24 mouse cellular contexts compared by ENCODE assay signal in genomic region chr10:124119585-124119984, GRCm38 (mm10).
DNase-seq lines count a peak whose midpoint lies in the region; ATAC-seq and TF ChIP-seq lines count a peak whose summit lies in the region.
"Had no signal": no experiment of that assay in that cellular context is flagged by ENCODE, and none has a peak within 500 bp of the region (broad histone marks: within the 10 kb centered on the region; RNA-seq: fewer than 3 reads in every experiment).

No protein-coding gene starts in this region.

- H3K9me3 ChIP-seq in lung, embryonic 14.5 days (ENCODE audit: low read depth, low read length): no peaks in the 10 kb centered on the region
- no peaks in the 10 kb centered on the region for H3K9me3 ChIP-seq in lung, embryonic 16.5 days (ENCODE audit: control insufficient read depth, low read length)
- H3K9me3 ChIP-seq: embryonic facial prominence, embryonic 10.5 days; embryonic facial prominence, embryonic 12.5 days; forebrain, embryonic 13.5 days; forebrain, embryonic 15.5 days had no signal

- TF ChIP-seq POLR2A in lung, adult 2 months (IDR thresholded peaks at IDR 0.05; ENCODE audit: borderline replicate concordance, extremely low read depth, low read depth, low read length): no peak

- H3K4me3 ChIP-seq in lung, embryonic 14.5 days (ENCODE audit: low read depth, low read length): no peak overlapping the region
- H3K4me3 ChIP-seq in lung, embryonic 16.5 days (ENCODE audit: low read length): no peak overlapping the region
- no peak overlapping the region for H3K4me3 ChIP-seq in lung, adult 2 months (replicated peaks; ENCODE audit: extremely low read depth, low read depth, low read length)
- H3K4me3 ChIP-seq: embryonic facial prominence, embryonic 10.5 days; embryonic facial prominence, embryonic 12.5 days; forebrain, embryonic 13.5 days; forebrain, embryonic 15.5 days had no signal

- H3K4me2 ChIP-seq in lung, embryonic 14.5 days: no peak overlapping the region
- no peak overlapping the region for H3K4me2 ChIP-seq in lung, embryonic 16.5 days (ENCODE audit: low read depth, low read length)
- H3K4me2 ChIP-seq: embryonic facial prominence, embryonic 12.5 days; forebrain, embryonic 13.5 days; forebrain, embryonic 15.5 days had no signal

- H3K4me1 ChIP-seq in lung, embryonic 14.5 days (ENCODE audit: insufficient read depth): no peaks in the 10 kb centered on the region
- no peaks in the 10 kb centered on the region for H3K4me1 ChIP-seq in lung, embryonic 16.5 days (replicated peaks; ENCODE audit: control insufficient read depth, insufficient read depth, low read length)
- no peaks in the 10 kb centered on the region for H3K4me1 ChIP-seq in lung, adult 2 months (ENCODE audit: control insufficient read depth, insufficient read depth, low read length)
- H3K4me1 ChIP-seq: embryonic facial prominence, embryonic 10.5 days; embryonic facial prominence, embryonic 12.5 days; forebrain, embryonic 13.5 days; forebrain, embryonic 15.5 days had no signal

- H3K36me3 ChIP-seq in lung, embryonic 14.5 days (ENCODE audit: insufficient read depth): no peaks in the 10 kb centered on the region
- H3K36me3 ChIP-seq in lung, embryonic 16.5 days (ENCODE audit: control insufficient read depth, insufficient read depth, low read length): no peaks in the 10 kb centered on the region
- H3K36me3 ChIP-seq: embryonic facial prominence, embryonic 10.5 days; embryonic facial prominence, embryonic 12.5 days; forebrain, embryonic 15.5 days; G1E had no signal

- ATAC-seq in lung, embryonic 14.5 days (ENCODE audit: insufficient read depth): peak; percentile 79; the same call in 1 of the 2 replicates
- peak; percentile 94 for ATAC-seq in lung, embryonic 16.5 days (ENCODE audit: low read depth)
- ATAC-seq: activated CD4-positive, CD25-positive, alpha-beta regulatory T cell, adult 4 months; CD4-positive, CD25-positive, alpha-beta regulatory T cell, adult 4 months; forebrain, embryonic 13.5 days; forebrain, embryonic 15.5 days; Patski had no signal

- peak; percentile 32 for DNase-seq in lung, embryonic 14.5 days
- DNase-seq in lung, postnatal 4 days: no peak
- no peak for DNase-seq in lung, adult 18-20 months
- DNase-seq in lung, postnatal 25 days (ENCODE audit: low spot score): peak; percentile 14
- DNase-seq in lung, adult 2 months: no peak
- DNase-seq: adrenal gland, adult 8-10 months; adrenal gland, postnatal 14 days; adrenal gland, postnatal 36 days; B cell, adult 2 months; cerebellum, adult 11-12 months; cerebellum, adult 2 months; cerebellum, adult 9-10 months; cerebellum, postnatal 10 days; cerebellum, postnatal 25 days had no signal

- no peak for TF ChIP-seq CTCF in lung, embryonic 14.5 days (IDR thresholded peaks at IDR 0.05; ENCODE audit: low read depth)
- TF ChIP-seq CTCF in lung, adult 2 months (IDR thresholded peaks at IDR 0.05; ENCODE audit: insufficient read depth, low read length): no peak

- H3K9ac ChIP-seq in lung, embryonic 14.5 days: no peak overlapping the region
- no peak overlapping the region for H3K9ac ChIP-seq in lung, embryonic 16.5 days (ENCODE audit: low read length)
- H3K9ac ChIP-seq: embryonic facial prominence, embryonic 12.5 days; forebrain, embryonic 13.5 days; forebrain, embryonic 15.5 days had no signal

- no peak overlapping the region for H3K27ac ChIP-seq in lung, embryonic 14.5 days (ENCODE audit: low read depth)
- H3K27ac ChIP-seq in lung, embryonic 16.5 days (ENCODE audit: low read length): no peak overlapping the region; the same call in 1 of the 2 replicates
- H3K27ac ChIP-seq: embryonic facial prominence, embryonic 10.5 days; embryonic facial prominence, embryonic 12.5 days; forebrain, embryonic 13.5 days; forebrain, embryonic 15.5 days had no signal

- no peaks in the 10 kb centered on the region for H3K27me3 ChIP-seq in lung, embryonic 14.5 days (ENCODE audit: insufficient read depth, low read length)
- no peaks in the 10 kb centered on the region for H3K27me3 ChIP-seq in lung, embryonic 16.5 days (ENCODE audit: control insufficient read depth, insufficient read depth, low read depth, low read length)
- H3K27me3 ChIP-seq: CH12.LX; embryonic facial prominence, embryonic 12.5 days; forebrain, embryonic 13.5 days; forebrain, embryonic 15.5 days; Patski had no signal

Comparison
In these comparisons a context has a peak if more than half of its experiments do, and no peak if none do; other contexts are left out.
1. DNase-seq: peak in lung, embryonic 14.5 days (single experiment) and lung, postnatal 25 days (single experiment); none in lung, postnatal 4 days (0 of 2), lung, adult 18-20 months (0 of 2) and lung, adult 2 months (single experiment).